Mouse (Mus musculus): ENCODE results near the gene Aspg. TPM values are rescaled to one million over a fixed set of nuclear protein-coding genes. Genes with fewer than 3 reads are reported as not detected.

Gene Aspg
- polyA plus RNA-seq, 1 experiment from 2014 or later: 1.6 TPM

DNA sequence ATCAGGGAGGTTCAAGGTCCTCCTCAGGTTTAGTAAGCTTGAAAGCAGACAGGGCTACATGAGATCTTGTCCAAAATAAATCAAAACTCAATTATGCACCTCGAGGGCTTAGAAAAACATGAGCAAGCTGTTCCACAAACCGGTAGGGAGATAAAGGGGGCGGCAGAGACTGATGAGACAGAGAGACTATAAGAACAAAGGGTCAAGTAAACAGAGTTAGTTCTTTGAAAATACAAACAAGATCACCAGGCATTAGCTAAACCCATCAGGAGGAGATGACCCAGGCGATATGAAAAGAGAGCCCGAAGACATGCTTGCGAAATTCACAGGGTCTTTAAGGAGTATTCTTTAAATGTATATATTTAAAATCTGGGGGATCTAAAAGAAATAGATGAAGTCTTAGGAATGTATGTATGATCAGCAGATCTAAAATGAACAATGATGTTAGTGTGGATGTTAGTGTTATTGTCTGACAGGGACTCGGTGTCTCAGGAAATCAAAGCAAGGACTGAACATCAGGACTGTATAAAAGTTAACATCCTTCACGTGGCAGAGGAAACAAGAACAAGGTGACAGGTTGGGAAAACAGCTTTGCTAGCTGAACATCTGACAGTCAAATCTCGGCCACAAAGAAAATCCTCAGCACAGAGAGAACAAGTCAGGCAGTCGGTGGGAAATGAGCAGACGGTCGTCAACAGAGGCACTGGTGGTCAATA is 17.7 kb upstream of the Aspg start:
- WGBS: 22% methylated on average over 12 of the region's 12 CpGs
- Histone ChIP-seq H3K36me3 (ENCODE audit: insufficient read depth) (no peaks in the 10 kb centered on the region), H3K27ac (ENCODE audit: low read depth) (no peak overlapping the region), H3K27me3 (ENCODE audit: insufficient read depth, low read length) (no peaks in the 10 kb centered on the region), H3K4me1 (ENCODE audit: insufficient read depth) (no peaks in the 10 kb centered on the region), H3K9ac (no peak overlapping the region), H3K9me3 (ENCODE audit: low read depth, low read length) (no peaks in the 10 kb centered on the region), H3K4me3 (ENCODE audit: low read depth, low read length) (no peak overlapping the region), H3K4me2 (no peak overlapping the region)
- ATAC-seq (ENCODE audit: insufficient read depth) (no peak), DNase-seq (no peak)
- TF ChIP-seq CTCF (IDR thresholded peaks at IDR 0.05; ENCODE audit: low read depth): no peak

DNA sequence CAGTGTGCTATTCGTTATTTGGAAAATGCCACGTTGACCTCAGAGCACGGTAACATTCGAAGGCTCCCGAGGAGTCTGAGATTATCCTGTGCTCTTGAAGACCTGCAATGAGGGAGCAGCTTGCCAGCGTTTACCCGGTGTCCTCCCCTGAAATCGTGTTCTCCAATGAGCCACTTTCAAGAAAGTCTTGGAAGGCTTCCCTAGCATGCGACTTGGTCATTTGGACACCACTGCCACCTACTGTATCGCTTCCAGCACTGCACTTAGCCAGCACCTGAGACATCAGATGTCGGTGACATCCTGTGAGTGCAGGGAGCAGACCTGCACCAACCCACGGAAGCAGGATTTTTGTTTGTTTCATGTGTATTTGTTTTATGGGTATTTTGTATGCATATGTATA is 15.4 kb upstream of the Aspg start:
- Histone ChIP-seq H3K4me2 (peak overlapping the region; percentile 23; the same call in 1 of the 2 replicates), H3K27me3 (ENCODE audit: insufficient read depth, low read length) (no peaks in the 10 kb centered on the region), H3K27ac (ENCODE audit: low read depth) (no peak overlapping the region), H3K36me3 (ENCODE audit: insufficient read depth) (no peaks in the 10 kb centered on the region), H3K4me1 (ENCODE audit: insufficient read depth) (no peaks in the 10 kb centered on the region), H3K4me3 (ENCODE audit: low read depth, low read length) (no peak overlapping the region), H3K9ac (no peak overlapping the region), H3K9me3 (ENCODE audit: low read depth, low read length) (no peaks in the 10 kb centered on the region)
- peak; percentile 89 for DNase-seq
- peak; percentile 10; the same call in 1 of the 2 replicates for ATAC-seq (ENCODE audit: insufficient read depth)
- peak; percentile 90 for TF ChIP-seq CTCF (IDR thresholded peaks at IDR 0.05; ENCODE audit: low read depth)
- WGBS: 7% methylated on average over 12 of the region's 12 CpGs

DNA sequence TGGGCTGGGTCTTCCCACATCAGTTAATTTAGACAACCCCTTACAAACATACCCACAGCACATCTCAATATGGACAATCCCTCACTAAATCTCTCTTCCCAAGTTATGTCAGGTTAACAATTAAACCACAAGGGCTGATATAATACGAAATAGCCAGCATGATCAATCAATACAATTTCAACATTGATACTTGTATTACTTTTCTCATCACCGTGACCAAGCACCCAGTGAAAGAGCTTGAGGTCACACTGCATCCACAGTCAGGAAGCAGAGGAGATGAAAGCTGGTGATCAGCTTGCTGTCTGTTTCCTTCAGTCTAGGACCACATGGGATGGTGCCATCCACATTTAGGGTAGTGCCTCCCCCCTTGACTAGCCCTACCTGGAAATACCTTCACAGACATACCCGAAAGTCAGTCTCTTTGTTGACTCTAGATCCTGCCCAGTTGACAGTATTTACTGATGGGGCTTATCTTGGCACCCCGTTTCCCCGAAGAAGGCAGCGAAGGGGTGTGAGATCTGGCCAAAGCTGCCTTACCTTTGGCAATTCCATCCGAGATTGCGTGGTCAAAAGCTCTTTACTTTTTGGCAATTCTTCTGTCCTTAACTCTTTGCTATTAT is 12.1 kb upstream of the Aspg start:
- ATAC-seq (ENCODE audit: insufficient read depth) (no peak), DNase-seq (no peak)
- Histone ChIP-seq H3K4me3 (ENCODE audit: low read depth, low read length) (no peak overlapping the region), H3K9ac (no peak overlapping the region), H3K4me2 (no peak overlapping the region), H3K36me3 (ENCODE audit: insufficient read depth) (no peaks in the 10 kb centered on the region), H3K4me1 (ENCODE audit: insufficient read depth) (peaks cover 3% of the 10 kb centered on the region; the same call in 1 of the 2 replicates), H3K9me3 (ENCODE audit: low read depth, low read length) (no peaks in the 10 kb centered on the region), H3K27me3 (ENCODE audit: insufficient read depth, low read length) (no peaks in the 10 kb centered on the region), H3K27ac (ENCODE audit: low read depth) (no peak overlapping the region)
- TF ChIP-seq CTCF (IDR thresholded peaks at IDR 0.05; ENCODE audit: low read depth): no peak
- WGBS: 56% methylated on average over 8 of the region's 8 CpGs

DNA sequence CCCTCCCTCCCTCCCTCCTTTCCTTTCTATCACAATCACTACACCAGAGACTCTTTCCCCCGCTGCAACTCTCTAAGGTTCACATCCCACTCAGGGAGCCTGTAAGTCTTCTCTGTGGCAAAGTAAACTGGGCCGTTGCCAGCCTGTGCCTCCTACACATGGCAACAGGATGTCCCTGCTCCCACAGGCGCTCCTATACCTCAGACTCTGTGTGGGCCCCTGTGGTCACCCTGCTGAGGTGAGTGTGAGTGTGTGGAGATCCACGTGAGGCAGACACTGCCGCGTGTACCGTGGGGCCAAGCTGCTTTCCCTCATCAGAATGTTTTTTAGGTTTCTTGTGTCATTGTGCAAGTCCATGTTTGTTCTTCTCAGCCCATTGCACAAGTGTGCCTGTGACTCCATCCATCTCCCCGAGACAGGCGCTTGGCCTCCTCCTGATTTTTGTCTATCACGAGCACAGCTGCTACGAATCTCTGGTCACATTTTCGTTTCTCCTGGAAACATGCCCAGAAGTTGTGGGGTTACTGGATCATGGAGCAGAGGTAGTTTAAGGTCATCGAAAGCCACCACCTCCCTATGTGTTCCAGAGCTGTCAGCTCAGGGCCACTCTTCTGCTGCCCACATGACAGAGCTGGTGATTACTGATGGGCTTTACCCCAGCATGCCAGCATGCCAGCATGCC is 10.3 kb upstream of the Aspg start:
- Histone ChIP-seq H3K4me2 (peak overlapping the region; percentile 15; the same call in 1 of the 2 replicates), H3K4me1 (ENCODE audit: insufficient read depth) (peaks cover 3% of the 10 kb centered on the region; the same call in 1 of the 2 replicates), H3K4me3 (ENCODE audit: low read depth, low read length) (no peak overlapping the region), H3K27ac (ENCODE audit: low read depth) (peak overlapping the region; percentile 71), H3K9ac (no peak overlapping the region), H3K27me3 (ENCODE audit: insufficient read depth, low read length) (no peaks in the 10 kb centered on the region), H3K9me3 (ENCODE audit: low read depth, low read length) (no peaks in the 10 kb centered on the region), H3K36me3 (ENCODE audit: insufficient read depth) (no peaks in the 10 kb centered on the region)
- 25% methylated on average over 13 of the region's 13 CpGs for WGBS
- peak; percentile 22; the same call in 1 of the 2 replicates for TF ChIP-seq CTCF (IDR thresholded peaks at IDR 0.05; ENCODE audit: low read depth)
- peak; percentile 93 for ATAC-seq (ENCODE audit: insufficient read depth)
- peak; percentile 97 for DNase-seq

DNA sequence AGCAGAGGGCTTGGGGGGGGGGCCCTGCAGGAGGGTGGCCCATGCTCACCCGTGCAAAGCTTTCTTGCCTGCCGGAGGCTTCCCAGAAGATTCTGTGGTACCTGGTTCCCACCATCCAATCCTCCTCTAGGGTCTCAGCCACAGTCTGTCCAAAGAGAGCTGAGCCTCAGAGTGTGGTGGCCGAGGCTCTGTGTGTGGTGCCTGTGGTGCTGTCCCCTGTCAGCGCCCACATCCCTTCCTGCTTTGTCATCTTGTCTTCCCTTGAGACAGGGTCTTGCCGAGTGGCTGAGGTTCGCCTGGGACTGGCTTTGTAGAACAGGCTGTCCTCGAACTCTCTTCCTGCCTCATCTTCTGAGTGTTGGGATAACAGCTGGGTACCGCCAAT is 9.8 kb upstream of the Aspg start:
- Histone ChIP-seq H3K27ac (ENCODE audit: low read depth) (0 out of 2 replicates have a peak overlapping the region, but pooled peaks have one; percentile 46), H3K36me3 (ENCODE audit: insufficient read depth) (no peaks in the 10 kb centered on the region), H3K4me3 (ENCODE audit: low read depth, low read length) (no peak overlapping the region), H3K4me1 (ENCODE audit: insufficient read depth) (peaks cover 3% of the 10 kb centered on the region; the same call in 1 of the 2 replicates), H3K9ac (no peak overlapping the region), H3K9me3 (ENCODE audit: low read depth, low read length) (no peaks in the 10 kb centered on the region), H3K27me3 (ENCODE audit: insufficient read depth, low read length) (no peaks in the 10 kb centered on the region), H3K4me2 (0 out of 2 replicates have a peak overlapping the region, but pooled peaks have one; percentile 15)
- 42% methylated on average over 8 of the region's 8 CpGs for WGBS
- peak; percentile 53 for DNase-seq
- TF ChIP-seq CTCF (IDR thresholded peaks at IDR 0.05; ENCODE audit: low read depth): no peak
- ATAC-seq (ENCODE audit: insufficient read depth): peak; percentile 73

DNA sequence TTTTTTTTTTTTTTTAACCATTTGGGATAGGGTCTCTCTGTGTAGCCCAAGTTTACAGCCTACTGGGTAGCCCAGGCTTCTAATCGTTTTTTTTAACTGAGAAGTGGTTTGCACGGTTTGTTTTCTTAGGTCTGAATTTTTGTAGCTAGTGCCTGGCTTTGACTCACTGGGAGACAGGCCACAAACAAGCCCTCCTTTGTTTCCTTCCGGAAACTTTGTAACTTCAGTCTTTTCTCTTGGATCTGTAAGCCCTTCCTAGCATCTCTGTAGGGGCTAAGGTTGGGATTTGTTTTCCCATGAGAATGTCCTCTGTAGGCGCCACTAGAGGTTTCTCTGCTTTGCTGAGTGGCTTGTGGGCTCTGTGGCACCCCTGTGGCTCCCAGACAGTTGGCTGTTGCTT is 6.4 kb upstream of the Aspg start:
- Histone ChIP-seq H3K27ac (ENCODE audit: low read depth) (no peak overlapping the region), H3K36me3 (ENCODE audit: insufficient read depth) (no peaks in the 10 kb centered on the region), H3K4me3 (ENCODE audit: low read depth, low read length) (no peak overlapping the region), H3K9ac (no peak overlapping the region), H3K27me3 (ENCODE audit: insufficient read depth, low read length) (no peaks in the 10 kb centered on the region), H3K4me2 (no peak overlapping the region), H3K4me1 (ENCODE audit: insufficient read depth) (peaks cover 3% of the 10 kb centered on the region; the same call in 1 of the 2 replicates), H3K9me3 (ENCODE audit: low read depth, low read length) (no peaks in the 10 kb centered on the region)
- 61% methylated on average over 4 of the region's 4 CpGs for WGBS
- no peak for DNase-seq
- TF ChIP-seq CTCF (IDR thresholded peaks at IDR 0.05; ENCODE audit: low read depth): no peak
- no peak for ATAC-seq (ENCODE audit: insufficient read depth)

DNA sequence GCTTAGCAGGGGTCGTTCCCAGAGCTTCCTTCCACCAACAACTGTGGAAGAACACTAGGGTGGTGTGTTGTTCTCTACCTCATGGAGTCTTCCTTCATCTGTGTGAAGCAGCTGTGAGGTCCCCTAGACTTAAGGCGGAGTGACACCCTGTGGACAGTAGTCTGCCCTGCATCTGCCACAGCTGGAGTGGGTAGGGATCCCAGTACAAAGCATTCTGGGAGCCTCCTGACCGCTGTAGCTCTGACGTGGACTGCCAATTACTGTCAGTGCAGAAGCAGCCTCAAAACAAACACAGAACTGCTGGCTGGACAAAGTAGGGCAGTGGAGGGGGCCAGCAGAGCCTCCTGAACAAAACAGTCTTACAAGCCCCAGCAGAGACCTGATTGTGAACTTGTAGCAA is 5.4 kb upstream of the Aspg start:
- H3K36me3 ChIP-seq (ENCODE audit: insufficient read depth): no peaks in the 10 kb centered on the region
- TF ChIP-seq CTCF (IDR thresholded peaks at IDR 0.05; ENCODE audit: low read depth): peak; percentile 50
- no peaks in the 10 kb centered on the region for H3K9me3 ChIP-seq (ENCODE audit: low read depth, low read length)
- no peaks in the 10 kb centered on the region for H3K27me3 ChIP-seq (ENCODE audit: insufficient read depth, low read length)
- H3K4me3 ChIP-seq (ENCODE audit: low read depth, low read length): no peak overlapping the region
- 41% methylated on average over 4 of the region's 4 CpGs for WGBS
- H3K4me1 ChIP-seq (ENCODE audit: insufficient read depth): peaks cover 3% of the 10 kb centered on the region; the same call in 1 of the 2 replicates
- DNase-seq (peak; percentile 54), ATAC-seq (ENCODE audit: insufficient read depth) (no peak)
- H3K9ac ChIP-seq: no peak overlapping the region
- no peak overlapping the region for H3K4me2 ChIP-seq
- no peak overlapping the region for H3K27ac ChIP-seq (ENCODE audit: low read depth)

Data from lung, embryonic 14.5 days (tissue).